Mouse (Mus musculus): ENCODE measurements around the gene Atcay. TPM values are rescaled to one million over a fixed set of nuclear protein-coding genes. Genes with fewer than 3 reads are reported as not detected.
A peak's percentile ranks its signal among the peaks of the same experiment; 100 is the strongest.
"Not testable (repeated sequence)": the region's sequence is repeated elsewhere in the genome, so short reads cannot be mapped to it uniquely, and the experiment has no call there.

Gene Atcay
- total and polyA plus RNA-seq, 3 experiments, result 0.11 TPM; not detected in 2

DNA sequence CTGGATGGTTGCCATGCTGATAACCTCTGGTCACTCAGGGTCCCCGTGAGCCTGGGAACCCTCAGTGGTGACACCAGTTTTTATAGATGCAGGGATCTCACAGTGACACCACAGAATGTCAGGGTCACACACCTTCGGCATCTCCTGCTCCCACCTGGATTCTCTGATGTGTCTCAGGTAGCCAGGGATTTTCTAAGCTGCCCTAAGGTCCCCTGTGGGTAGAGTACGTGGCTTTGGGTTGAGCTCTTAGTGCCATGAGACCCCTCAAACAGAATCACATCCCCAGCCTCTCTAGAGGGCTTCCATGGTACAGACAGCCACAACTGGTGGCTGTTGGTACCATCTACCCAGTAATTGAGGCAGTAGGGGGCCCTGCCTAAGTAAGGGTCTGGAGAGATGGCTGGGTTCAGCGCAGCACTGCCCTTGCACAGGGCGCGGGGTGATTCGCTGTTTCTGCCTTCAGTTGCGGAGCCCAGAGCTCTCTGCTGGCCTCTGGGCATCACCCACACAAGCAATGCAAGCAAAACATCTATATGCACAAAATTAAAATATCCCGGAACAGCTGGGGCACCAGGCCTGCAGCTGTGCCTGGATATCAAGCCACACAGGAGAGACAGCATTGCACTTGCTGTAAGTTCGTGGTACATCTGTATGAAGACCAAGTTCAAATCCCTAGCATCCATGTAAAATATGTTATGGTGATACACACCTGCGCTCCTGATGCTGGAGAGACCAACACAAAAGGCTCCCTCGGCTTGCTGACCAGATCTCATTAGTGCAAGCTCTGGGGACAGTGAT is 6.0 kb upstream of the Atcay start:
- H3K4me1 ChIP-seq (ENCODE audit: insufficient read depth, low read depth, low read length), result peaks cover 35% of the 10 kb centered on the region
- H3K36me3 ChIP-seq (replicated peaks), result peaks cover 14% of the 10 kb centered on the region
- ATAC-seq (ENCODE audit: extremely low read depth, insufficient number of reproducible peaks, low FRiP score, poor library complexity, severe bottlenecking), result no peak

DNA sequence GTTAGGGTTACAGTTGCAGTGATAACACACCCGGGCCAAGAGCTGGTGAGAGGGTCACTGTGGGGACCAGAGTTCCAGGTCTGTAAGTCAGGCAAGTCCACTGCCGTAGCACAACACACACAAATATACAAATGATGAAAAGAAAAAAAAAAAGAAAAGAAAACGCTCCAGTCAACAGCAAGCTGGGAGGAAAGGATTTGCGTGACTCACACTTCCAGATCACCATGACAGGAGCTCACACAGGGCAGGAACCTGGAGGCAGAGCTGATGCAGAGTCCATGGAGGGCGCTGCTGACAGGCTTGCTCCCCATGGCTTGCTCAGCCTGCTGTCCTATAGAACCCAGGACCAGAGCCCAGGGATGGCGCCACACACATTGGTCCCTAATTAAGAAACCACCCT is 3.6 kb upstream of the Atcay start:
- DNase-seq (ENCODE audit: low spot score) (no peak), ATAC-seq (ENCODE audit: extremely low read depth, insufficient number of reproducible peaks, low FRiP score, poor library complexity, severe bottlenecking) (no peak)
- peaks cover 14% of the 10 kb centered on the region for H3K36me3 ChIP-seq (replicated peaks)
- no peak overlapping the region for H3K4me3 ChIP-seq (ENCODE audit: low read depth, low read length)
- peaks cover 33% of the 10 kb centered on the region for H3K4me1 ChIP-seq (ENCODE audit: insufficient read depth, low read depth, low read length)
- no peak for TF ChIP-seq TAL1 (conservative IDR thresholded peaks at IDR 0.05; ENCODE audit: low read depth, low read length)
- no peak for TF ChIP-seq GATA2 (IDR thresholded peaks at IDR 0.05; ENCODE audit: borderline replicate concordance, low read depth, low read length)
- TF ChIP-seq POLR2AphosphoS5 (IDR thresholded peaks at IDR 0.05; ENCODE audit: insufficient replicate concordance, low read depth, low read length), result no peak
- no peaks in the 10 kb centered on the region for H3K9me3 ChIP-seq (replicated peaks)
- peaks cover 27% of the 10 kb centered on the region for H3K27me3 ChIP-seq (ENCODE audit: insufficient read depth, low read length)

More for the DNA sequence above, 6.0 kb upstream of the Atcay start:
- no peak for DNase-seq (ENCODE audit: low spot score)
- TF ChIP-seq GATA2 (IDR thresholded peaks at IDR 0.05; ENCODE audit: borderline replicate concordance, low read depth, low read length) (no peak), CTCF (IDR thresholded peaks at IDR 0.05; ENCODE audit: low read depth, low read length) (no peak), POLR2AphosphoS5 (IDR thresholded peaks at IDR 0.05; ENCODE audit: insufficient replicate concordance, low read depth, low read length) (no peak), GATA1 (IDR thresholded peaks at IDR 0.05; ENCODE audit: borderline replicate concordance, low read length) (no peak), TAL1 (conservative IDR thresholded peaks at IDR 0.05; ENCODE audit: low read depth, low read length) (no peak)
- Histone ChIP-seq H3K27me3 (ENCODE audit: insufficient read depth, low read length) (peaks cover 25% of the 10 kb centered on the region; the same call in 1 of the 2 replicates), H3K4me3 (ENCODE audit: low read depth, low read length) (no peak overlapping the region), H3K9me3 (replicated peaks) (no peaks in the 10 kb centered on the region)

DNA sequence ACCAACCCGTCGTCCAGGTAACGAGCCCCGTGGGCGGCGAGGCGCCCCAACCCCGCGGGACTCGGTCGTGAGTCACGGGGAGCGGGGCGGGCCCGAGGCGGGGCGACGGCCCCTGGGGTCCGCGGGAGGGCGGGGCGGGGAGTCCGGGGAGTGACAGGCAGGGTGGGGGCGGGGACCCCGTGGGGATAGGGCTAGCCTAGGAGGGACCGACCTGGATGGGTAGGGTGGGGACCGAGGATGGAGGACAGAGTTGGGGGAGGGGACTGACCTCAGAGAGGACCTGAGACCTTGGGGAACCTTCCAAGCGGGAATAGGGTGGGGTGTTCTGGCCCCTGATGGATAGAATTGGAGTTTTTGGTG is 2.6 kb upstream of the Atcay start:
- DNase-seq (ENCODE audit: low spot score), result no peak
- Histone ChIP-seq H3K4me1 (ENCODE audit: insufficient read depth, low read depth, low read length) (peaks cover 32% of the 10 kb centered on the region), H3K36me3 (replicated peaks) (peaks cover 14% of the 10 kb centered on the region), H3K9me3 (replicated peaks) (no peaks in the 10 kb centered on the region), H3K27me3 (ENCODE audit: insufficient read depth, low read length) (peaks cover 36% of the 10 kb centered on the region), H3K4me3 (ENCODE audit: low read depth, low read length) (peak overlapping the region; percentile 79)
- TF ChIP-seq GATA2 (IDR thresholded peaks at IDR 0.05; ENCODE audit: borderline replicate concordance, low read depth, low read length) (no peak), GATA1 (IDR thresholded peaks at IDR 0.05; ENCODE audit: borderline replicate concordance, low read length) (no peak)
- no peak for ATAC-seq (ENCODE audit: extremely low read depth, insufficient number of reproducible peaks, low FRiP score, poor library complexity, severe bottlenecking)

DNA sequence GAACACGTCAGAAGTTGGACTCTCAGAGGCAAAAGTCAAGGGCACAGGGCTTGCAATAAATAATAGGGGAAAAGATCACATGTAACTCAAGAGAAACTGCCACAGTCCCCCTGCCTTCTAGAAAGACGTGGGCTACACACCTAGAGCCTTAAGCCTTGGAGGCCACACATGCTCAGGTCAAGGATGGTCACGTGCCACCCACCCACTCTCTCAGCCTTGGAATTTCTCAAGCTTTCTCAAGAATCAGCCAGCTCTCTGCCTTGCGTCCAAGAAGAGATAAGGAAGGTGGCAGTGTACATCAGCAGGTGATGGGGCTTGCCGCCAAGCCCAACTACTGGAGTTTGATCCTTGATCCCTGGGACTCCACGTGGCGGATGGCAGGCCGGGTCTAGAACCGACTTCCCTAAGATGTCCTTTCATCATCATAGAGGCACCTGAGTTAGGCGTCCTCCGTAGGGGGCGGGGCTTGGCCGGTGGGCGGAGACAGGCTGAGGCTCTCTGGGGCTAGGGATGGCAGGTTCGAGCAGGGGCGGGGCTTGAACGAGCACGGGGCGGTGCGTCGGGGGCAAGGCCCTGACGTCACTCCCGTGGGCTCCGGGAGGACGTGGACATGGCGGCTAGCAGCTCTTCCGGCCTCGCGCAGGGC is 2.1 kb upstream of the Atcay start, which contains the start of gene Zfr2:
Zfr2 (plus strand) TSS at position 576 of the 646 bp plus-strand sequence.
- DNase-seq (ENCODE audit: low spot score) (peak; percentile 97), ATAC-seq (ENCODE audit: extremely low read depth, insufficient number of reproducible peaks, low FRiP score, poor library complexity, severe bottlenecking) (peak; percentile 90)
- no peak for TF ChIP-seq TAL1 (conservative IDR thresholded peaks at IDR 0.05; ENCODE audit: low read depth, low read length)
- H3K36me3 ChIP-seq (replicated peaks), result peaks cover 14% of the 10 kb centered on the region
- H3K9me3 ChIP-seq (replicated peaks), result no peaks in the 10 kb centered on the region
- peaks cover 36% of the 10 kb centered on the region for H3K27me3 ChIP-seq (ENCODE audit: insufficient read depth, low read length)
- H3K4me3 ChIP-seq (ENCODE audit: low read depth, low read length), result peak within 1 kb of the TSS; percentile 79
- peaks cover 27% of the 10 kb centered on the region for H3K4me1 ChIP-seq (ENCODE audit: insufficient read depth, low read depth, low read length)

GRCm38 (mm10) chr10:81231436-81231835 is 803 bp upstream of the Atcay start:
- TF ChIP-seq CTCF (IDR thresholded peaks at IDR 0.05; ENCODE audit: low read depth, low read length), result no peak
- TF ChIP-seq TAL1 (conservative IDR thresholded peaks at IDR 0.05; ENCODE audit: low read depth, low read length), result no peak
- no peak for TF ChIP-seq POLR2AphosphoS5 (IDR thresholded peaks at IDR 0.05; ENCODE audit: insufficient replicate concordance, low read depth, low read length)
- no peak for TF ChIP-seq GATA1 (IDR thresholded peaks at IDR 0.05; ENCODE audit: borderline replicate concordance, low read length)
- no peak for TF ChIP-seq GATA2 (IDR thresholded peaks at IDR 0.05; ENCODE audit: borderline replicate concordance, low read depth, low read length)
- H3K4me1 ChIP-seq (ENCODE audit: insufficient read depth, low read depth, low read length), result peaks cover 21% of the 10 kb centered on the region
- H3K4me3 ChIP-seq (ENCODE audit: low read depth, low read length), result no peak overlapping the region
- H3K27me3 ChIP-seq (ENCODE audit: insufficient read depth, low read length), result peaks cover 38% of the 10 kb centered on the region
- peaks cover 14% of the 10 kb centered on the region for H3K36me3 ChIP-seq (replicated peaks)
- no peak for DNase-seq (ENCODE audit: low spot score)
- H3K9me3 ChIP-seq (replicated peaks), result no peaks in the 10 kb centered on the region
- no peak for ATAC-seq (ENCODE audit: extremely low read depth, insufficient number of reproducible peaks, low FRiP score, poor library complexity, severe bottlenecking)

GRCm38 (mm10) chr10:81229735-81230437 is 747 bp downstream of the Atcay start:
- ATAC-seq (ENCODE audit: extremely low read depth, insufficient number of reproducible peaks, low FRiP score, poor library complexity, severe bottlenecking) (no peak), DNase-seq (ENCODE audit: low spot score) (no peak)
- TF ChIP-seq GATA1 (IDR thresholded peaks at IDR 0.05; ENCODE audit: borderline replicate concordance, low read length), result no peak
- no peak for TF ChIP-seq POLR2AphosphoS5 (IDR thresholded peaks at IDR 0.05; ENCODE audit: insufficient replicate concordance, low read depth, low read length)
- TF ChIP-seq CTCF (IDR thresholded peaks at IDR 0.05; ENCODE audit: low read depth, low read length), result no peak
- no peak for TF ChIP-seq TAL1 (conservative IDR thresholded peaks at IDR 0.05; ENCODE audit: low read depth, low read length)
- TF ChIP-seq GATA2 (IDR thresholded peaks at IDR 0.05; ENCODE audit: borderline replicate concordance, low read depth, low read length), result no peak
- Histone ChIP-seq H3K9me3 (replicated peaks) (no peaks in the 10 kb centered on the region), H3K4me3 (ENCODE audit: low read depth, low read length) (no peak overlapping the region), H3K4me1 (ENCODE audit: insufficient read depth, low read depth, low read length) (peaks cover 21% of the 10 kb centered on the region), H3K36me3 (replicated peaks) (peaks cover 4% of the 10 kb centered on the region), H3K27me3 (ENCODE audit: insufficient read depth, low read length) (peaks cover 37% of the 10 kb centered on the region)

GRCm38 (mm10) chr10:81223731-81224130 is 6.9 kb downstream of the Atcay start:
- not testable (repeated sequence) for H3K9me3 ChIP-seq (replicated peaks); DNase-seq (ENCODE audit: low spot score); H3K4me3 ChIP-seq (ENCODE audit: low read depth, low read length); H3K36me3 ChIP-seq (replicated peaks); ATAC-seq (ENCODE audit: extremely low read depth, insufficient number of reproducible peaks, low FRiP score, poor library complexity, severe bottlenecking)
- Histone ChIP-seq H3K27me3 (ENCODE audit: insufficient read depth, low read length) (peaks cover 31% of the 10 kb centered on the region), H3K4me1 (ENCODE audit: insufficient read depth, low read depth, low read length) (peaks cover 12% of the 10 kb centered on the region)

Measured in G1E (cell line).